Mouse (Mus musculus): ENCODE measurements around the gene Gm11011.
"Not testable (repeated sequence)": the region's sequence is repeated elsewhere in the genome, so short reads cannot be mapped to it uniquely, and the experiment has no call there.

Gene Gm11011

GRCm38 (mm10) chr2:169587645-169588044, at the start of gene Gm11011:
TSS of gene Gm11011 (minus strand) at chr2:169587745.
- not testable (repeated sequence) for DNase-seq (ENCODE audit: low spot score in 2 of 2)

GRCm38 (mm10) chr2:169636414-169636813, 48.9 kb upstream of the Gm11011 start:
- no peak for DNase-seq (ENCODE audit: low spot score in 2 of 2)

GRCm38 (mm10) chr2:169635428-169635827, 47.9 kb upstream of the Gm11011 start:
- DNase-seq (ENCODE audit: low spot score in 2 of 2) = no peak

- DNase-seq (ENCODE audit: low spot score in 2 of 2) = no peak
Observed at GRCm38 (mm10) chr2:169634619-169635382, 47.3 kb upstream of the Gm11011 start.

- DNase-seq (ENCODE audit: low spot score in 2 of 2) = no peak
Observed at GRCm38 (mm10) chr2:169633491-169634289, 46.1 kb upstream of the Gm11011 start.

- DNase-seq (ENCODE audit: low spot score in 2 of 2) = no peak
Observed at GRCm38 (mm10) chr2:169632338-169633151, 45.0 kb upstream of the Gm11011 start, which contains the start of gene Tshz2. TSS of gene Tshz2 (plus strand) at chr2:169633013.

- DNase-seq (ENCODE audit: low spot score in 2 of 2) = no peak
Observed at GRCm38 (mm10) chr2:169630070-169630469, 42.5 kb upstream of the Gm11011 start.

GRCm38 (mm10) chr2:169621201-169621710, 33.7 kb upstream of the Gm11011 start:
- DNase-seq (ENCODE audit: low spot score in 2 of 2) = no peak

- DNase-seq (ENCODE audit: low spot score in 2 of 2) = no peak
Observed at GRCm38 (mm10) chr2:169615998-169616397, 28.5 kb upstream of the Gm11011 start.

- no peak for DNase-seq (ENCODE audit: low spot score in 2 of 2)
Observed at GRCm38 (mm10) chr2:169614683-169615082, 27.1 kb upstream of the Gm11011 start.

- no peak for DNase-seq (ENCODE audit: low spot score in 2 of 2)
Observed at GRCm38 (mm10) chr2:169611557-169611956, 24.0 kb upstream of the Gm11011 start.

GRCm38 (mm10) chr2:169610882-169611281, 23.3 kb upstream of the Gm11011 start:
- no peak for DNase-seq (ENCODE audit: low spot score in 2 of 2)

GRCm38 (mm10) chr2:169609956-169610355, 22.4 kb upstream of the Gm11011 start:
- no peak for DNase-seq (ENCODE audit: low spot score in 2 of 2)

- DNase-seq (ENCODE audit: low spot score in 2 of 2) = no peak
Observed at GRCm38 (mm10) chr2:169607787-169608186, 20.2 kb upstream of the Gm11011 start.

- no peak for DNase-seq (ENCODE audit: low spot score in 2 of 2)
Observed at GRCm38 (mm10) chr2:169606901-169607678, 19.5 kb upstream of the Gm11011 start.

GRCm38 (mm10) chr2:169600163-169600562, 12.6 kb upstream of the Gm11011 start:
- DNase-seq (ENCODE audit: low spot score in 2 of 2) = no peak

- no peak for DNase-seq (ENCODE audit: low spot score in 2 of 2)
Observed at GRCm38 (mm10) chr2:169599591-169599990, 12.0 kb upstream of the Gm11011 start.

- no peak for DNase-seq (ENCODE audit: low spot score in 2 of 2)
Observed at GRCm38 (mm10) chr2:169597971-169598370, 10.4 kb upstream of the Gm11011 start.

- no peak for DNase-seq (ENCODE audit: low spot score in 2 of 2)
Observed at GRCm38 (mm10) chr2:169597357-169597756, 9.8 kb upstream of the Gm11011 start.

GRCm38 (mm10) chr2:169593742-169594141, 6.2 kb upstream of the Gm11011 start:
- DNase-seq (ENCODE audit: low spot score in 2 of 2) = no peak

GRCm38 (mm10) chr2:169590412-169590811, 2.9 kb upstream of the Gm11011 start:
- DNase-seq (ENCODE audit: low spot score in 2 of 2) = no peak

Measured in spleen, postnatal 10 days (tissue).